Mouse (Mus musculus) heart, adult 2 months (tissue): ENCODE data around the gene Ankrd26. TPM values are rescaled to one million over a fixed set of nuclear protein-coding genes. Genes with fewer than 3 reads are reported as not detected.
"Not testable (repeated sequence)": the region's sequence is repeated elsewhere in the genome, so short reads cannot be mapped to it uniquely, and the experiment has no call there.

Source experiments
- DNase-seq, 2 experiments: peaks; one replicate each; pipeline ENCODE4 v3.0.0; 2021
- H3K27ac ChIP-seq: fragments of 200-600 bp; 2 replicates; pipeline ENCODE4 v1.8.1; 2022
- H3K27me3 ChIP-seq: fragments of 200-500 bp; 2 replicates; pipeline ENCODE4 v1.6.1; 2012; ENCODE audit warnings: mild to moderate bottlenecking, low read length, inconsistent platforms, mixed read lengths; ENCODE audit not compliant: control insufficient read depth, insufficient read depth
- H3K36me3 ChIP-seq: fragments of 200-500 bp; 2 replicates; pipeline ENCODE4 v1.6.1; 2012; ENCODE audit warnings: low read length, inconsistent platforms; ENCODE audit not compliant: control insufficient read depth, insufficient read depth
- H3K4me1 ChIP-seq: fragments of 200-500 bp; 2 replicates; pipeline ENCODE4 v1.6.1; 2011; ENCODE audit warnings: low read length; ENCODE audit not compliant: control insufficient read depth, insufficient read depth
- H3K4me3 ChIP-seq: fragments of 200-600 bp; 2 replicates; pipeline ENCODE4 v1.8.1; 2022
- H3K79me2 ChIP-seq: fragments of 200-500 bp; replicated peaks from 2 replicates; pipeline ENCODE4 v1.6.1; 2012; ENCODE audit warnings: mild to moderate bottlenecking, inconsistent platforms, low read length, moderate library complexity, mixed read lengths; ENCODE audit not compliant: control insufficient read depth, insufficient read depth
- H3K9ac ChIP-seq: fragments of 200-500 bp; 2 replicates; pipeline ENCODE4 v1.6.1; 2012; ENCODE audit warnings: low read depth, mild to moderate bottlenecking, control low read depth, inconsistent platforms, low read length, mixed read lengths
- CTCF ChIP-seq: fragments of 200-600 bp; IDR thresholded peaks from 2 replicates; pipeline ENCODE4 v1.8.1; 2022; ENCODE audit warnings: antibody characterized with exemption, mild to moderate bottlenecking, moderate library complexity
- EP300 ChIP-seq: fragments of 200-500 bp; IDR thresholded peaks from 2 replicates; pipeline ENCODE4 v1.6.1; 2011; ENCODE audit warnings: low read depth, low read length, control low read depth; ENCODE audit not compliant: insufficient read depth
- POLR2A ChIP-seq: fragments of 200-500 bp; IDR thresholded peaks from 2 replicates; pipeline ENCODE4 v1.6.1; 2011; ENCODE audit warnings: mild to moderate bottlenecking, low read depth, low read length, control low read depth; ENCODE audit not compliant: insufficient read depth
- WGBS: fragments of 180-500 bp; shearing (Covaris S2); methylation state at CpG from one replicate; pipeline ENCODE4 v1.1.7; 2018; 5-methylcytosine and 5-hydroxymethylcytosine counted together
- intact Hi-C: fragments of 180-260 bp; cut with DNase I; formaldehyde crosslinking; loops from one replicate; pipeline ENCODE4 v1.15.1; 2025
- polyA plus RNA-seq: library from polyadenylated mRNA; depleted of rRNA; stranded (reverse); fragments of >200 nt; gene quantifications from 2 replicates; pipeline ENCODE4 v1.2.3, GENCODE M21; 2012
- total RNA-seq, 2 experiments: library from RNA; stranded (reverse); gene quantifications; 2 replicates each; pipeline ENCODE4 v1.2.3; 2021

The Ankrd26 gene
- total and polyA plus RNA-seq, 3 experiments = 0.49 to 2.2 (median 1.7) TPM

DNA sequence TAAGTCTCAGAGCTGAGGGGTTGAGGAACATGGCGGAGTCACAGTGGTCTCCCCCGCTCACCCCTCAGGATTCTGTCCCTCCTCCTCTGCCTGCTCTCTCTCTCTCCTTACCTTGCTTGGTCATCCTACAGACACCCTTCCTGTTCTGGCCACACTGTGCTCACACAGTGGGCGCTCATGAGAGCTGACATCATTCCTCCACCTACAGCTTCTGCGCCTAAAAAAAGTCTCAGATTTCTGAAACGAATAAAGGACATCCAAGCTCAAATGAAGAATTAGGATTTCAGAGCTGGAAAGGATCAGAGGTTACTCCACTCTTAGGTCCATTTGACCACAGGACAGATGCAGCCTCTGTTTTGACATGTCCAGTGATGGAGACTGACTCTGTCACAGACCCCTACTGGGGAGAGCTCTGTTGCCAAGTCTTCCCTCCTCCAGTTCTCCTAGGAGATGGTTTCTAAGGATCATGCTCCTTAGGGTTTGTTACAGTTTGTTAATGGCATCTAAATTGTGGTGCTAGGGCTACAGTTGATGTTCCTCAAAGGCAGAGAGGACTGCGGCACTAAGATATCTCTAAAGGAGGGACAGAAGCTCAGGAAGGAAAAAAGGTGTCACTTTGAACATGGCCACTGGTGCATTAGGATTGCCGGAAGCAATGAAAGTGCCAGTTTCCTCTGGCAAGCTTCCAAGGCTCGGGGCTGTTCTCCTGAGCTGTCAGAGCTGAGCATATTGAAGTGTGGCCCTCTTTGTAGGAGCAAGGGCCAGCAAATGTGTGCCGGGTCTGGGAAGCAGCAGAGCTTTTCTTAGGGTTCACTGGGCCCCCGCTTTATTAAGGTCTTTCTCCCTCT, 33.0 kb upstream of the Ankrd26 start:
- DNase-seq = no peak
- Histone ChIP-seq H3K27ac (no peak overlapping the region), H3K4me3 (no peak overlapping the region), H3K27me3 (peaks cover 2% of the 10 kb centered on the region; the same call in 1 of the 2 replicates), H3K79me2 (no peaks in the 10 kb centered on the region), H3K9ac (no peak overlapping the region), H3K36me3 (no peaks in the 10 kb centered on the region), H3K4me1 (no peaks in the 10 kb centered on the region)
- no peak for TF ChIP-seq EP300
- TF ChIP-seq CTCF = no peak
- TF ChIP-seq POLR2A = no peak
- 67% methylated on average over 10 of the region's 10 CpGs for WGBS
- intact Hi-C loops = no loop called here

DNA sequence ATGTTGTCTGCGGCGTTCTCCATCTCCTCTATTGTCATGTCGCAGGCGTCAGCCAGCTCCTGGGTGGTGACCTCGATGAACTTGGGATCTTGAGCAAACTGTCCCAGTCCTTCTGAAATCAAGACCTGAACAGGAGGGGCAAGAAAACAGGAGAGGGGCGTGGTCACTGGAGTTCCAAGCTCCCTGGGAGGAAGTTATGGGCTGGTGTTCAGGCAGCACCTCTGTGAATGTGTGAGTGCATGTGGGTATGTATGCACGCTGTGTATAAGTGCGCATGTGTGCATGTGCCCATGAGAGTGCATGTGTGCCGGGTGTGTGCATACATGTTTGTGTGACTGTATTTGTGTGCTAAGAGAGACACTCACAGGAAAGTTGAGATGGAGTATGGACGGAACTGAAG, 32.0 kb upstream of the Ankrd26 start:
- H3K27ac ChIP-seq = no peak overlapping the region
- 51% methylated on average over 10 of the region's 10 CpGs for WGBS
- no peak for TF ChIP-seq POLR2A
- no peak for TF ChIP-seq CTCF
- no peak for TF ChIP-seq EP300
- intact Hi-C loops = no loop called here
- peaks cover 2% of the 10 kb centered on the region; the same call in 1 of the 2 replicates for H3K27me3 ChIP-seq
- H3K36me3 ChIP-seq = no peaks in the 10 kb centered on the region
- no peak for DNase-seq
- H3K9ac ChIP-seq = no peak overlapping the region
- no peak overlapping the region; the same call in 1 of the 2 replicates for H3K4me3 ChIP-seq
- no peaks in the 10 kb centered on the region for H3K79me2 ChIP-seq
- no peaks in the 10 kb centered on the region for H3K4me1 ChIP-seq

DNA sequence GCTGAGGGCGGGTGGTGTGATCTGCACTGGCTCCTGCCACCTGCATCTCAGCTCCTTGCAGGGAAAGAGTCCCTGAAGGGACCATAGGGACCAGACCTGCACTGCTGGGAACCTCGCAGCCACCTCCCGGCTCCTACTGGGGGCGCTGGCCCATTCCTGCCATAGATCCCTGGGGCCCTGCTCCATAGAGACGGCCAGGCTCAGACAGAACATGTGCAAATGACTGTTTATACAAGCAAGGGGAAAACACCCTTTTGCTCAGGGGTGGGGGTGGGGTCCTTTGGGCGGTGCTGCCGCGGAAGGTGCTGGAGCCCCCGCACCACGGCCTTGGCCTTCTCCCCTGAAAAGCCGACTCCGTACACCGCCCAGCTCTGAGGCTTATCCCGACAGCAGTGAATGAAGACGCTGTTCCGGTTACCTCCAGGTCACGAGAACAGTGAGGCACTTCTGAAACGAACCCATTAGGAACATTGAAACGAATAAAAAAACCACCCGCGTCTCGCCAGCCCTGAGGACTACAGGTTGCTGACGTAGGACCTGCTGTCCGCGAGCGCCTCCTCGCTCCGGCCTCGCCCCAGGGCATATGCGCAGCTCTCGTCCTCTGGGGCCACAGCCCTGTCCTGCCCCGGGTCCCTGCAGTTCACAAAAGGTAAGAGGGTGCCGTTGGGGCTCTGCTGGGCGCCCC, 31.5 kb upstream of the Ankrd26 start:
- no peak overlapping the region for H3K27ac ChIP-seq
- no peak overlapping the region for H3K9ac ChIP-seq
- H3K27me3 ChIP-seq = peaks cover 2% of the 10 kb centered on the region; the same call in 1 of the 2 replicates
- no peak for DNase-seq
- WGBS = 28% methylated on average over 34 of the region's 34 CpGs
- no peaks in the 10 kb centered on the region for H3K36me3 ChIP-seq
- H3K4me3 ChIP-seq = peak overlapping the region; percentile 9; the same call in 1 of the 2 replicates
- TF ChIP-seq CTCF (no peak), POLR2A (no peak), EP300 (no peak)
- H3K4me1 ChIP-seq = no peaks in the 10 kb centered on the region
- intact Hi-C loops = no loop called here
- H3K79me2 ChIP-seq = no peaks in the 10 kb centered on the region

DNA sequence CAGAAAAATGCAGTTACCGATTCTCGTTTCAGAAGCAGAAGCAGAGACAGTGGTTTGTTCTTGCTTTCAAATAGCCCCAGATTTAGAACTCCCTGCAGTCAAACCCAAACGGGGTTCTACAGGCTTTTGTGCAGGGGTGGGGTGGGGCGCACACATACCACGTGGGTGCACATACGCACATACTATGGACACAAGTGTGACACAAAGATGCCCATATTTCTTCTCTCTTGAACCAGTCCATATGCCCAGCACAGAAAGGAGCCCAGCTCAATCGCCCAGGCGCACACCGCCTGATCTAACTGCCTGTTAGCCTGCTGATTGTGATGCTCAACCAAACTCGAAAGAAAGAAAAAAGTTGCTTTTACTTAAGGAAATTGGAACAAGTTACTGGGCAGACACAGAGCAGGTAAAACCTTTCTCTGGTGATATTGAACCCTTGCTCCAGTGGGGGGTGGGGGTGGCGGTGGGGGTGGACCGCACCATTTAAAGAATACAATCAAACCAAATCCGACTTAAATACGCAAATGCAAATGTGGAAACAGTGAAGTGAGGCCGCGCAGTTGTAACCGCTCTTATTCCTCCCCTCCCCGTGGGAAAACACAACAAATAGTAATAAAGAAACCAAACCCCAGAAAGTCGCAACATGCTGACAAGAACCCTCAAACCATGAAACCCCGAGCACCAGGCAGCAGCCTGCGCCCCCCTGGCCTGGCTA, 30.8 kb upstream of the Ankrd26 start:
- WGBS = 57% methylated on average over 21 of the region's 21 CpGs
- Histone ChIP-seq H3K27ac (no peak overlapping the region), H3K4me1 (no peaks in the 10 kb centered on the region), H3K4me3 (no peak overlapping the region), H3K9ac (no peak overlapping the region), H3K27me3 (peaks cover 2% of the 10 kb centered on the region; the same call in 1 of the 2 replicates), H3K79me2 (no peaks in the 10 kb centered on the region), H3K36me3 (no peaks in the 10 kb centered on the region)
- TF ChIP-seq EP300 = no peak
- no peak for TF ChIP-seq POLR2A
- no peak for TF ChIP-seq CTCF
- no peak for DNase-seq
- intact Hi-C loops = no loop called here

DNA sequence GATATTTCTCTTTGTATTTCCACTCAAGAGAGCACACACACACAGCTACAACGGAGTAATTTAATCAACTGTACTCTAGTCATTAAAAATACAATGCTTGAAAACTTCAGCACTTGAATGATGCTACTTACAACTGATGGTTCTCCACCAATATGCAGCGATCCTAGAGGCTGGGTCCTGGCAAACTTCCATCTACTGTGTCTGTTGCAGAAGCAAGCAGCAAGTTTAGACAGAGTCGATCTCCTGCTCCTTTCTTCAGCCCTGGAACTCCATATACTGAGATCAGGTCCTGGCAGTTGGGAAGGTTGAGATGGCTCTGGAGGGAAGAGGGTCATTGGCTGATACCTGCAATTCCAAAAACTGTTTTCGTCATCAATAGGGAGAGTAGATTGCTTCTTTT, 16.7 kb upstream of the Ankrd26 start:
- H3K27ac ChIP-seq, H3K4me3 ChIP-seq, H3K9ac ChIP-seq, H3K4me1 ChIP-seq, H3K79me2 ChIP-seq, intact Hi-C loops, H3K27me3 ChIP-seq, H3K36me3 ChIP-seq, DNase-seq: not testable (repeated sequence)
- 62% methylated on average over 4 of the region's 4 CpGs for WGBS
